Mouse (Mus musculus) megakaryocyte, embryonic 14.5 days (primary cell): ENCODE data around the gene Flt4.

Experiments
- FLI1 ChIP-seq: IDR thresholded peaks from 2 replicates; pipeline ENCODE4 v1.6.1; 2012; ENCODE audit warnings: low read length, inconsistent platforms, mixed read lengths
- GATA1 ChIP-seq: IDR thresholded peaks from 3 replicates; pipeline ENCODE4 v1.6.1; 2012; ENCODE audit warnings: mixed read lengths, low read length, inconsistent platforms, borderline replicate concordance

GRCm38 (mm10) chr11:49650994-49651761 lies 42.1 kb downstream of the Flt4 start:
- TF ChIP-seq FLI1 (no peak), GATA1 (no peak)
